Comparison of ENCODE assay signal across 24 mouse cellular contexts in the genomic region with DNA sequence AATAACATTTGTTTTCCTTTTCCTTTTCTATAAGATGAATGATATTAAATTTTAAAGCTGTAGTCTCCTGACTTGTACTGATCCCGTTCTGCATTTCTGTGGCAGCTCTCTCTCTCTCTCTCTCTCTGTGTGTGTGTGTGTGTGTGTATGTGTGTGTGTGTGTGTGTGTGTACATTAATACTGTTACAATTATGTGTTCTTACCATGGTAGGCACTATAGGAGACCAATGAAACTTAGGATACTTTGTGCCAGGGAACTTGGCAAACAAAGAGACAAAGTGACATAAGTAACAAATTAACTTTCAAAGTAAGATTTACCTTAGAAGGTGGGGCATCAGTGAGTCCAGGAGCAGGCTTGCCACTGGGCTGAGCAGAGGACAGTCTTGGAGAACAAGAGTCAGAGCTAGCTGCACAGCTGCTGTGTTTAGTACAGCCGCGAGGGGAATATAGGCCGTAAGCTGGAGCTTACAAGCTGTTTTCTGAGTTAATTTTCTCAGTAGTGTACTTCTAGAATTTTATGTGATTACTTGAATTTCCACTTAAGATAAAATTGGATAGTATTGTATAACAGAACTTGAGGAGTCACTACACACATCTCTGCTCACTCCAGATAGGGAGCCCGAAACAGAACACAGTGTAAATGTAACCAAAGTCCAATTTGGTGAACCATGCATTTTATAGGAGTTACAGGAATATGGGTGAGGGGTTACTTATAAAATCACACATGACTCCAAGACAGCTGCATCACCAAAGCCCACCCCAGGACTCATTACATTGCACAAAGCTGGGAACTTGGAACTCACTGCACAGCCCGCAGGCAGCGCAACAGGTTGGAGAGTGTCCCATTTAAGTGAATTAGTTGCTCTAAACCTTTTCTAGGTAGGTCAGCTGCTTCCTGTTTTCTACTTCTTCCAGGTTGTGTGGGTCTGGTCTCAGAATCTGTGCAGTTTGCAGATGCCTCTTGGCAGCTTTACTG. TPM values are rescaled to one million over a fixed set of nuclear protein-coding genes. Genes with fewer than 3 reads are reported as not detected.
A peak's percentile ranks its signal among the peaks of the same experiment; 100 is the strongest.
DNase-seq lines count a peak whose midpoint lies in the region; ATAC-seq and TF ChIP-seq lines count a peak whose summit lies in the region.
"Had no signal": no experiment of that assay in that cellular context is flagged by ENCODE, and none has a peak within 500 bp of the region (broad histone marks: within the 10 kb centered on the region; RNA-seq: fewer than 3 reads in every experiment).

No protein-coding gene starts in this region.

- peaks cover 6% of the 10 kb centered on the region; the same call in 1 of the 2 replicates for H3K4me1 ChIP-seq in kidney, adult 2 months (ENCODE audit: control insufficient read depth, insufficient read depth, low read length)
- no peaks in the 10 kb centered on the region for H3K4me1 ChIP-seq in intestine, postnatal 0 days (replicated peaks; ENCODE audit: control insufficient read depth, insufficient read depth, low read length)
- H3K4me1 ChIP-seq in stomach, postnatal 0 days (replicated peaks; ENCODE audit: control insufficient read depth, insufficient read depth) = no peaks in the 10 kb centered on the region
- H3K4me1 ChIP-seq: midbrain, embryonic 12.5 days had no signal

- H3K9ac ChIP-seq in intestine, postnatal 0 days (ENCODE audit: low read depth, low read length) = no peak overlapping the region
- H3K9ac ChIP-seq in stomach, postnatal 0 days (ENCODE audit: low read length) = no peak overlapping the region
- H3K9ac ChIP-seq: embryonic facial prominence, embryonic 13.5 days; forebrain, postnatal 0 days; hindbrain, embryonic 14.5 days; limb, embryonic 13.5 days; midbrain, embryonic 12.5 days had no signal

- DNase-seq in kidney, adult 2 months = peak; percentile 40
- DNase-seq in kidney, adult 18-20 months = no peak
- peak; percentile 51 for DNase-seq in kidney, postnatal 14 days
- DNase-seq in stomach, postnatal 0 days (ENCODE audit: low spot score) = peak; percentile 64
- DNase-seq in c-Kit-positive CD71-positive TER-119-positive erythroid progenitor cells, embryonic 14.5 days (ENCODE audit: low spot score) = no peak
- DNase-seq: adrenal gland, postnatal 10 days; B cell, adult 2 months; cerebellum, adult 2 months; forebrain, postnatal 0 days; heart, adult 2 months; lung, adult 2 months; right cerebral cortex, postnatal 14 days; thymus, postnatal 4 days had no signal

- TF ChIP-seq CTCF in kidney, adult 2 months (conservative IDR thresholded peaks at IDR 0.05; ENCODE audit: insufficient read depth, insufficient read length, low read depth, low read length) = no peak
- TF ChIP-seq CTCF in intestine, postnatal 0 days (IDR thresholded peaks at IDR 0.05; ENCODE audit: low read depth) = no peak
- TF ChIP-seq CTCF in stomach, postnatal 0 days (IDR thresholded peaks at IDR 0.05; ENCODE audit: low read depth) = no peak

- TF ChIP-seq EP300 in stomach, postnatal 0 days (optimal IDR thresholded peaks at IDR 0.05) = no peak

- H3K36me3 ChIP-seq in kidney, adult 2 months (ENCODE audit: control insufficient read depth, insufficient read depth, low read length) = no peaks in the 10 kb centered on the region
- peaks cover 12% of the 10 kb centered on the region for H3K36me3 ChIP-seq in intestine, postnatal 0 days (ENCODE audit: control insufficient read depth, insufficient read depth)
- H3K36me3 ChIP-seq in stomach, postnatal 0 days (ENCODE audit: control insufficient read depth, insufficient read depth, low read length) = peaks cover 2% of the 10 kb centered on the region
- H3K36me3 ChIP-seq: embryonic facial prominence, embryonic 13.5 days; limb, embryonic 13.5 days; midbrain, embryonic 12.5 days had no signal

- H3K27ac ChIP-seq in kidney, adult 2 months (ENCODE audit: insufficient read depth, low read depth, low read length) = peak overlapping the region; percentile 26; the same call in 1 of the 2 replicates
- no peak overlapping the region for H3K27ac ChIP-seq in intestine, postnatal 0 days (ENCODE audit: low read depth, low read length)
- H3K27ac ChIP-seq in stomach, postnatal 0 days (replicated peaks) = peak overlapping the region; percentile 69
- H3K27ac ChIP-seq: embryonic facial prominence, embryonic 13.5 days; heart, adult 2 months; hindbrain, embryonic 14.5 days; limb, embryonic 13.5 days; macrophage; midbrain, embryonic 12.5 days had no signal

- H3K9me3 ChIP-seq in intestine, postnatal 0 days (ENCODE audit: control insufficient read depth) = no peaks in the 10 kb centered on the region
- H3K9me3 ChIP-seq in stomach, postnatal 0 days (ENCODE audit: control insufficient read depth, low read length) = no peaks in the 10 kb centered on the region
- H3K9me3 ChIP-seq: embryonic facial prominence, embryonic 13.5 days; limb, embryonic 13.5 days; midbrain, embryonic 12.5 days had no signal

- H3K4me3 ChIP-seq in kidney, adult 2 months (ENCODE audit: insufficient read depth, low read depth, low read length) = no peak overlapping the region
- H3K4me3 ChIP-seq in intestine, postnatal 0 days (ENCODE audit: low read depth, low read length) = no peak overlapping the region
- H3K4me3 ChIP-seq in stomach, postnatal 0 days (ENCODE audit: low read depth, low read length) = no peak overlapping the region
- H3K4me3 ChIP-seq: embryonic facial prominence, embryonic 13.5 days; heart, adult 2 months; limb, embryonic 13.5 days; midbrain, embryonic 12.5 days had no signal

- no peak for TF ChIP-seq POLR2A in kidney, adult 2 months (IDR thresholded peaks at IDR 0.05; ENCODE audit: low read depth, low read length)

- peak; percentile 78; the same call in 1 of the 2 replicates for ATAC-seq in intestine, postnatal 0 days
- peak; percentile 91 for ATAC-seq in stomach, postnatal 0 days (ENCODE audit: low FRiP score, low TSS enrichment)
- ATAC-seq in erythroblast, adult 5-6 weeks (replicated peaks; ENCODE audit: low FRiP score, poor library complexity, severe bottlenecking) = no peak
- ATAC-seq: forebrain, postnatal 0 days had no signal

- no peaks in the 10 kb centered on the region for H3K27me3 ChIP-seq in kidney, adult 2 months (replicated peaks; ENCODE audit: control insufficient read depth, insufficient read depth, low read length)
- no peaks in the 10 kb centered on the region for H3K27me3 ChIP-seq in intestine, postnatal 0 days (replicated peaks; ENCODE audit: control insufficient read depth, insufficient read depth, low read length)
- H3K27me3 ChIP-seq in stomach, postnatal 0 days (ENCODE audit: control insufficient read depth, insufficient read depth, low read length) = no peaks in the 10 kb centered on the region
- H3K27me3 ChIP-seq: embryonic facial prominence, embryonic 13.5 days; limb, embryonic 13.5 days; midbrain, embryonic 12.5 days had no signal

- 59% methylated on average over 7 of the region's 7 CpGs for WGBS in kidney, adult 2 months
- WGBS in intestine, postnatal 0 days = 59% methylated on average over 7 of the region's 7 CpGs
- WGBS in stomach, postnatal 0 days = 72% methylated on average over 7 of the region's 7 CpGs

- H3K4me2 ChIP-seq in intestine, postnatal 0 days (replicated peaks; ENCODE audit: low read depth) = no peak overlapping the region
- H3K4me2 ChIP-seq in stomach, postnatal 0 days (replicated peaks; ENCODE audit: low read depth) = no peak overlapping the region
- H3K4me2 ChIP-seq: embryonic facial prominence, embryonic 13.5 days; hindbrain, embryonic 14.5 days; limb, embryonic 13.5 days; midbrain, embryonic 12.5 days had no signal

RNA-seq across cellular contexts. Expression of a gene that starts 10.6 kb away (rescaled TPM):
- polyA plus RNA-seq in kidney, adult 2 months (2012; rRNA removed) = 20.6 and 23.3 TPM in 2 replicates
- polyA plus RNA-seq in intestine, postnatal 0 days (2015; fragmentation: Nextera tagmentation; extraction: Ambion mirVana) = 16.9 and 17.8 TPM in 2 replicates
- 31.4 and 31.6 TPM in 2 replicates for polyA plus RNA-seq in stomach, postnatal 0 days (2015; fragmentation: Nextera tagmentation; extraction: Ambion mirVana)
- 16.7 and 17.1 TPM in 2 replicates for total RNA-seq in erythroblast, adult 5-6 weeks (2015; ENCODE audit: low replicate concordance)
- total RNA-seq in erythroblast, adult 5-6 weeks (2017; ENCODE audit: low replicate concordance) = 18.8 and 23.0 TPM in 2 replicates

RNA-seq across cellular contexts. Expression of a gene that starts 24.3 kb away (rescaled TPM):
- polyA plus RNA-seq in kidney, adult 2 months (2012; rRNA removed) = 8.6 and 9.0 TPM in 2 replicates
- polyA plus RNA-seq in intestine, postnatal 0 days (2015; fragmentation: Nextera tagmentation; extraction: Ambion mirVana) = 16.6 and 17.4 TPM in 2 replicates
- 25.8 and 25.9 TPM in 2 replicates for polyA plus RNA-seq in stomach, postnatal 0 days (2015; fragmentation: Nextera tagmentation; extraction: Ambion mirVana)
- 26.3 and 27.0 TPM in 2 replicates for total RNA-seq in erythroblast, adult 5-6 weeks (2015; ENCODE audit: low replicate concordance)
- 34.6 and 58.1 TPM in 2 replicates for total RNA-seq in erythroblast, adult 5-6 weeks (2017; ENCODE audit: low replicate concordance)

RNA-seq across cellular contexts. Expression of a gene that starts 24.4 kb away (rescaled TPM):
- 0.06 TPM in 1 of 2 replicates, not detected in the other for polyA plus RNA-seq in kidney, adult 2 months (2012; rRNA removed)
- not detected in 2 replicates for polyA plus RNA-seq in intestine, postnatal 0 days (2015; fragmentation: Nextera tagmentation; extraction: Ambion mirVana)
- 0.06 and 0.13 TPM in 2 replicates for polyA plus RNA-seq in stomach, postnatal 0 days (2015; fragmentation: Nextera tagmentation; extraction: Ambion mirVana)
- total RNA-seq in erythroblast, adult 5-6 weeks (2015; ENCODE audit: low replicate concordance) = not detected in 2 replicates
- not detected in 2 replicates for total RNA-seq in erythroblast, adult 5-6 weeks (2017; ENCODE audit: low replicate concordance)
- total RNA-seq: adrenal gland, postnatal 10 days; forebrain, postnatal 0 days; gastrocnemius, adult 8-10 months; heart, adult 2 months; left cerebral cortex, adult 18-20 months had no signal
- polyA plus RNA-seq: brain, embryonic 14.5 days; cerebellum, adult 2 months; embryonic facial prominence, embryonic 13.5 days; forebrain, postnatal 0 days; heart, adult 2 months; limb, embryonic 13.5 days; macrophage; midbrain, embryonic 12.5 days; spleen, adult 2 months had no signal

Comparison
In these comparisons a context has a peak if more than half of its experiments do, and no peak if none do; other contexts are left out.
1. DNase-seq: peak in kidney, adult 2 months (single experiment), kidney, postnatal 14 days (single experiment) and stomach, postnatal 0 days (single experiment); none in kidney, adult 18-20 months (single experiment) and c-Kit-positive CD71-positive TER-119-positive erythroid progenitor cells, embryonic 14.5 days (single experiment).